Mouse (Mus musculus) layer of hippocampus, postnatal 14 days (tissue): ENCODE measurements around the gene Rgs5. TPM values are rescaled to one million over a fixed set of nuclear protein-coding genes. Genes with fewer than 3 reads are reported as not detected.

Experiments
- DNase-seq, 2 experiments: peaks; one replicate each; pipeline ENCODE4 v3.0.0; 2021 to 2022; ENCODE audit warnings: low spot score in 2 of 2, mixed read lengths in 1 of 2
- long read RNA-seq, 2 experiments: library from polyadenylated mRNA; stranded (forward); transcript quantifications; one replicate each; pipeline ENCODE4 v2.0.0; 2021
- total RNA-seq, 2 experiments: library from RNA; stranded (reverse); gene quantifications; 2 replicates each; pipeline ENCODE4 v1.2.3; 2021

Gene Rgs5
- 100 to 1,000 TPM; 105 to 109 TPM for total RNA-seq
- long read RNA-seq, experiment 1, full-length matches to known transcripts, result 100 of 113 reads
- long read RNA-seq, experiment 1, partial matches to known transcripts, result 10 of 113 reads
- long read RNA-seq, experiment 1, other reads (novel, unspliced or antisense), result 3 of 113 reads
- long read RNA-seq, experiment 2, full-length matches to known transcripts, result 108 of 121 reads
- long read RNA-seq, experiment 2, partial matches to known transcripts, result 9 of 121 reads
- long read RNA-seq, experiment 2, other reads (novel, unspliced or antisense), result 4 of 121 reads

GRCm38 (mm10) chr1:169655256-169655655 lies at the start of gene Rgs5:
Rgs5 (plus strand) TSS chr1:169655501.
- no peak for DNase-seq

- no peak for DNase-seq
Measured at GRCm38 (mm10) chr1:169606164-169606563, 49.1 kb upstream of the Rgs5 start.

GRCm38 (mm10) chr1:169629738-169630137 lies 25.6 kb upstream of the Rgs5 start:
- DNase-seq, result no peak

GRCm38 (mm10) chr1:169637251-169637750 lies 18.0 kb upstream of the Rgs5 start:
- DNase-seq, result no peak

DNA sequence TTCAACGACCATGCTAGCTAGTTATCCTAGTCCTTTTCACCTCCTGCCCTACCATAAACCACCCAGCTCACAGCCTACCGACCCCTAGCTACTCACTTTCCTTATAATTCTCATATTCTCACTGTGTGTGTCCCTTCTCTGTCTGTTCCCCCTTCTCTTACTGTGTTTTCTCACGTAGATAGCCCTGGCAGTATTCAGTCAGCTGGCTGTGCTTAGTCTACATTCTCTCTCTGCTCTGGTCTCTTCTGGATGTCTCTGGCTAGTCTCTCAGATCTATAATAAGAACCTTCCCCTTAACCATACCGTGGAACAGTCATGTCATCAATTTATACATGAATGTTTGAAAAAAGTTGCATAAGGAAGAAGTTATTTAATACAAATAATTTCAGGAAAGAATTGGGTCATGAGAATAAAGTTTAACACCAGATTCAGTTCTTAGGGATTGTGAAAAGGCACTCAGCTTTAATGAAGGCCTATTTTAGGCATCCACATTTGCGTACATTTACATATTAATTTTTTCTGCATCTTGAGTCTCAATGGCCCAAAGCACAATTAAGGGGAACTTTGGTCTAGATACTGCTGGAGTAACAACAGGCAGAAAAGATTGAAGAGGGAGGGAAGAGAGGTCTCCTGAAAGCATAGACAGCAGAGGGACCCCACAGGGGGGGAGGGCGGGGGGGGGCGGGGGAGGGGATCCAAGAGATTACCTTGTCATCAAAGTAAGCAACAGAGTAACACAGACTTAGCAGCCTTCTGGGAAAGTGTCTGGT lies 10.2 kb upstream of the Rgs5 start:
- no peak for DNase-seq

GRCm38 (mm10) chr1:169659479-169659878 lies 4.2 kb downstream of the Rgs5 start:
- no peak for DNase-seq

DNA sequence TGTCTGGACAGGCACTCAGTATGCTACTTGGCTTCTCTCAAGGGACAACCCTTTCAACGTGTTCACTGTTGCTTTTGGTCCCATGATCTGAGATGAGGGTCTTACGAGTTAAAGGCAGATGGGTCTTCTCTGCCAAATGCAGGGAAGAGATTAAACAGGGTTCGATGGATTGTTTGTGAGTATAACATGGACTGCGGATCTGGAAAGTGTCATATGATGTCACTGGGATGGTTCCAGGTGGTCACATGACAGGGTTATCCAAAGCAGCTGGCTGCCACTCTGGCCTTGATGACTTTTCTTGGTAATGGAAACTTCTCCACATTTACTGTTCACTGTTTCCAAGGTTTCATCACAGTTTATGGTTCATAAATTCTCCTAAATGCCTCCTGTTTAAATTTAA lies 12.0 kb downstream of the Rgs5 start:
- DNase-seq, result no peak

GRCm38 (mm10) chr1:169670705-169671104 lies 15.4 kb downstream of the Rgs5 start:
- DNase-seq, result peak in 1 of 2 experiments; percentile 36

DNA sequence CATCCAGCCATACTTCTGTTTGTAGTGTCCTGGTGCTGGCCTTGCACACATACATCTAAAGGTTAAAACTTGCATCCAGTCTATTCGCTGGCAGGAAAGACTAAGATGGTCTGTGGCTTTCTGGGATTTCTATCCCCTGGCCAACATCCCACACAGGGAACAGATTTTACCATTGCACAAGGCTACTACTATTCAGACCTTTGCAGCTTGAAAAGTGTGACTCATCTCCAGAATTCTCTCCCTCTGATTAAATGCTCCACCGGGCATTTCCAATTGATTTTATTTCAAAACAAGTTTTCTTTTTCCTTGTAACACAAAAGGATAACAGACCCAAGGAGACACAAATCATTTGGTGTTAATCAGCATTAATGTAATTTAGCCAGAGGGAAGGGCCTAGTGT lies 16.5 kb downstream of the Rgs5 start:
- DNase-seq, result no peak

DNA sequence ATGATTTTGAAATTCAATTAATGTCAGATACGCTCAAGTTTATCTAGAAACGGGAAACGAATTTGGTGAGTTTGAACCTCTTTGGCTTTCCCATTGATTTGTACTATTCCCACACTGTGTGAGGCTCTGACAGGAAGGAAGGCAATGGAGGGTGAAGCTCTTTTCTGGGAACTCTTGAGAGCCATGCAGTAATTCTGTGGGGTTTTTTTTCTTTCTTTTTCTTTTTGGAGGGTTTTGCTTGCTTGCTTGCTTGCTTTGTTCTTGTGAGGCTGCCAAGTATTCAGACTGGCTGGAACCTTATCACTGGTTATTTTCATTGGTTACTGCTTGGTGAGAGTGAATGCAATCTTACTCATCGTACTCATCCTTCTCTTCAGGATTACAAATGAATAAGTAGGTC lies 17.0 kb downstream of the Rgs5 start:
- DNase-seq, result no peak

- no peak for DNase-seq
Measured at GRCm38 (mm10) chr1:169674116-169674515, 18.8 kb downstream of the Rgs5 start.

GRCm38 (mm10) chr1:169676751-169677150 lies 21.4 kb downstream of the Rgs5 start:
- DNase-seq, result no peak

GRCm38 (mm10) chr1:169680455-169681208 lies 25.3 kb downstream of the Rgs5 start:
- no peak for DNase-seq

- DNase-seq, result no peak
Measured at GRCm38 (mm10) chr1:169682775-169683497, 27.6 kb downstream of the Rgs5 start.

DNA sequence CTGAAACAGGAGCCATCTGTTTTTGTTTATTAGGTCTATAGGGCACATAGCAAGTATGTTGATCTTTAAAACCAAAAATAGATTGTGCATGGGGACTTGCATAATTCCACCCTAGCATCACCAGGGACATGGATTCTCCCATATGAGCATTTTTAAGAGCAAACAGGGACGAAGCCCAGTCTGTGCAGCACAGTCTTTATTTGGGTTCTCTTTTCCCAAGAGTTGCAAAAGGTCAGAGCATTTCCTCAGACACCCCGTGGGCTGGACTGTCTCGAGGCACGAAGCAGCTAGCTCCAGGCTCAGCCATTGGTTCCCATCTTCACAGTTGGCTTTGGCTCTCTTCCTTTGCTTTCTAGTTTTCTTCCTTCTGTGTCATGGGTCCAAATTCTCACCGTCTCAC lies 30.0 kb downstream of the Rgs5 start:
- DNase-seq, result no peak

GRCm38 (mm10) chr1:169693040-169693439 lies 37.7 kb downstream of the Rgs5 start:
- no peak for DNase-seq

DNA sequence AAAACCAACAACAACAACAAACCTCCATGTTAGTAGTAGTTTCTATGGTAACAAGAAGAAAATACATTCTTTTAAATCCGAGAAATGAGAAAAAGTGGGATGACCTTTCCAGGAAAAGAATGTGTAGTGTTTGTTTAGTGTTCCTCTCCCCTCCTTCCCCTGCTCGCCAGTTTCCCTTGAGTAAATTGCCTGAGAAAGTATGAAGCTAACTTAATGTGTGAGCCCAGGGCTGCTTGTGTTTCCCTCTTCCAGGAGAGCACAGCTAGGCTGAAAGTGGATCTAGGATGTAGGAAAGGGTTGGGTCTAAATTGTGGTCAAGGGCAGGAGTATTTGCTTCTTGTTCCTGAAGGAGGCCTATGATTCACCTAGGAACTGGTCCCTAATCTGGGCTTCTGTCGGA lies 38.2 kb downstream of the Rgs5 start:
- no peak for DNase-seq

- DNase-seq, result no peak
Measured at GRCm38 (mm10) chr1:169695356-169695755, 40.1 kb downstream of the Rgs5 start.

GRCm38 (mm10) chr1:169697236-169697635 lies 41.9 kb downstream of the Rgs5 start:
- DNase-seq, result no peak

GRCm38 (mm10) chr1:169699184-169699583 lies 43.9 kb downstream of the Rgs5 start:
- no peak for DNase-seq
